Mouse (Mus musculus) liver, embryonic 14.5 days (tissue): ENCODE results near the gene Dnm1.

Experiments used
- CTCF ChIP-seq: IDR thresholded peaks from 2 replicates; pipeline ENCODE4 v1.5.1; 2016; ENCODE audit warnings: antibody characterized with exemption, low read depth, control low read depth
- EP300 ChIP-seq: IDR thresholded peaks from 2 replicates; pipeline ENCODE4 v1.6.1; 2016; ENCODE audit warnings: antibody characterized with exemption, low read depth

DNA sequence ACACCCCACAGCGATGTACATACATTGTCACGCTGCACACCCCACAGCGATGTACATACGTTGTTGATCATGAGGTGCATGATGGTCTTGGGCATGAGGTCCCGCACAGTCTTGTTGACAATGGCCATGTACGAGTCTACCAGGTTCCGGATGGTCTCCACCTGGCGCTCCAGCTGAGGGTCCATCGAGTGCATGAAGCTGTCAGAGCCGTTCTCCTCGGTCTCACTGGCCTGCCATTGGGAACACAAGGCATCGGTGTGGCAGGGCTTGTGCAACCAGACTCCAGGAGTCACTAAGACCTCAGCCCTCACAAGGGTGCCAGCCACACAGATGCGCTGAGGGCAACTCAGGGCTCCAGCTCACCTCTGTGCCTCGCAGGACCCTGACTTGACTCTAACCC is 38.3 kb downstream of the Dnm1 start:
- TF ChIP-seq CTCF (no peak), EP300 (no peak)
